Mouse (Mus musculus): ENCODE measurements around the gene Vipr1.

Vipr1 gene

GRCm38 (mm10) chr9:121642401-121643181 is at the start of gene Vipr1:
Gene Vipr1, plus strand, starts transcription at chr9:121642716.
- no peak for TF ChIP-seq GATA4 (IDR thresholded peaks at IDR 0.05; ENCODE audit: insufficient replicate concordance, low read length)

- no peak for TF ChIP-seq GATA4 (IDR thresholded peaks at IDR 0.05; ENCODE audit: insufficient replicate concordance, low read length)
These were observed 49.5 kb upstream of the Vipr1 start for GRCm38 (mm10) chr9:121592948-121593550.

GRCm38 (mm10) chr9:121594771-121595170 is 47.7 kb upstream of the Vipr1 start:
- no peak for TF ChIP-seq GATA4 (IDR thresholded peaks at IDR 0.05; ENCODE audit: insufficient replicate concordance, low read length)

DNA sequence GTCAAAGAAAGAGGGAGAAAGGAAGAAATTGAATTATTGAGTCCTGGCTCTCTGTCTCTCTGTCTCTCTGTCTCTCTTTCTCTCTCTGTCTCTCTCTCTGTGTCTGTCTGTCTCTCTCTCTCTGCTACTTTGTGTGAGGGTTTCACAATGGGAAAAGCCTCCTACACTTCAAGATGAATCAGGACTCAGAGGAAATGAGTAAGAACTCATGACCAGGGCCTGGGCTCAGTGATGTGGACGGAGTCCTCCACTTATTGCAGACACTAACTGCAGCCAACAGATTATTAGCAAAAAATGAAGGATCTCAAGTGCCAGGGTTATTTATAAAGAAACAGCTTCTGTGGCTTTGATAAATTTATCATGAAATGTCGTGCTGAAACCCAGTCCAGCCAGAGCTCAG is 44.4 kb upstream of the Vipr1 start:
- TF ChIP-seq GATA4 (IDR thresholded peaks at IDR 0.05; ENCODE audit: insufficient replicate concordance, low read length): no peak

DNA sequence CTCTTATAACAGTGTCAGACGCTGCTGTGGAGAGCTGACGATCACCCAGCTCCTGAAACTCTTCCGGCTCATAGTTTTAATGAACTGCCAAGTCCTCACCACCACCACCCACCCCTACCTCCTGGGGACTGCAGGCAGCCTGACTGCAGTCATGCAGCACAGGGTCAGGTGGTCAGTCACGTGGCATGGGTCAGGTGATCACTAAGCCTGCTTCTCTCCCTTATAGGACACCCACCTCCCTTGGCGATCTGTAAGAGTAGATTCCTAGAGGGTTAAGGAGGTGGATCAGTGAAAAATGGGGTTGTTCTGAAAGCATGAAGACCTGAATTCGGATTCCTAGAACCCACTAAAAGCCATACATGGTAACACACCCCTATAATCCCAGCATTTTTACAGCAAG is 43.0 kb upstream of the Vipr1 start:
- no peak for TF ChIP-seq GATA4 (IDR thresholded peaks at IDR 0.05; ENCODE audit: insufficient replicate concordance, low read length)

GRCm38 (mm10) chr9:121600201-121600860 is 42.2 kb upstream of the Vipr1 start:
- no peak for TF ChIP-seq GATA4 (IDR thresholded peaks at IDR 0.05; ENCODE audit: insufficient replicate concordance, low read length)

GRCm38 (mm10) chr9:121600861-121601427 is 41.6 kb upstream of the Vipr1 start:
- TF ChIP-seq GATA4 (IDR thresholded peaks at IDR 0.05; ENCODE audit: insufficient replicate concordance, low read length): no peak

GRCm38 (mm10) chr9:121602381-121602780 is 40.1 kb upstream of the Vipr1 start:
- TF ChIP-seq GATA4 (IDR thresholded peaks at IDR 0.05; ENCODE audit: insufficient replicate concordance, low read length): no peak

DNA sequence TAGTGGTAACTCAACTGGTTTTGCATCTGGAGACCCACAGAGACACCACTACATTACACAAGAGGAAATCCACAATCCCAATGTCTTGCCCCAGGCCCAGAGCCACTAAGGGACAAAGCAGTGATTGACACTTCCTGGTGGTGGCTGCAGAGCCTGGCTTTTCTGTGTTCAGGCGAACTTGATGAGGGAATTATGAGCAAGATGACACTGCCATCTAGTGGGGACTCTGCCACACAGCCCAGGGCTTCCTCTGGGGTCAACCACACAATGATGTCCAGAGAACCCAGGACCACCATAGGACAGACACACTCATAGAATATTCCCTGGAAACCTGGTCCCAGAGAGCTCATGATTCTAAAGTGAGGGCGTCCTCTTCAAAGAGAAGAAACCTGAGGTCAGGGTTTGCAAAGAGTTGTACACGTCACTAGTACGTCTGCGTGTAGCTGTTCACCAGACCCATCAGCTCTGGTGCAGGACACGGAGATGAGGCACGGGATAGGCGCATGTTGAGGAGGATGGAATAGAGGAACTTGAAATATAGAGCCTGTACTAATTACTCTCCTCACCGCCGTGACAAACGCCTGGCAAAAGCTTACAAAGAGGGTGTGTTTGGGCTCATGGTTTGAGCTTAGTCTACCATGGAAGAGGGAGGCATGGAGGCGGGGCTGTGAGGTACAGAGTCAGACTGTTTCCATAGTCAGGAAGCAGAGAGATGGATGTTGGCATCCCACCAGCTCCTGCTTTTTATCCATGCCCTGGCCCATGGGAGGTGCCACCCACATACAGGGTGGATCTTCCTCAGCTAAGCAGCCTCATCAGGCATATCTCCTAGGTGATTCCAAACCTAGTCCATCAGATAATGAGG is 36.9 kb upstream of the Vipr1 start:
- TF ChIP-seq GATA4 (IDR thresholded peaks at IDR 0.05; ENCODE audit: insufficient replicate concordance, low read length): no peak

GRCm38 (mm10) chr9:121606498-121607096 is 35.9 kb upstream of the Vipr1 start:
- no peak for TF ChIP-seq GATA4 (IDR thresholded peaks at IDR 0.05; ENCODE audit: insufficient replicate concordance, low read length)

- TF ChIP-seq GATA4 (IDR thresholded peaks at IDR 0.05; ENCODE audit: insufficient replicate concordance, low read length): no peak
These were observed 33.1 kb upstream of the Vipr1 start for GRCm38 (mm10) chr9:121609381-121609780.

- no peak for TF ChIP-seq GATA4 (IDR thresholded peaks at IDR 0.05; ENCODE audit: insufficient replicate concordance, low read length)
These were observed 29.3 kb upstream of the Vipr1 start for GRCm38 (mm10) chr9:121613192-121613591.

GRCm38 (mm10) chr9:121614241-121614757 is 28.2 kb upstream of the Vipr1 start:
- no peak for TF ChIP-seq GATA4 (IDR thresholded peaks at IDR 0.05; ENCODE audit: insufficient replicate concordance, low read length)

- no peak for TF ChIP-seq GATA4 (IDR thresholded peaks at IDR 0.05; ENCODE audit: insufficient replicate concordance, low read length)
These were observed 26.0 kb upstream of the Vipr1 start for GRCm38 (mm10) chr9:121616471-121616870.

All from liver, adult (tissue).